Mouse (Mus musculus): Measurements from ENCODE around the gene Pycard. TPM values are rescaled to one million over a fixed set of nuclear protein-coding genes. Genes with fewer than 3 reads are reported as not detected.

Gene Pycard
- total and polyA plus RNA-seq, 3 experiments: 5.1 to 52.5 (median 8.1) TPM

- no peak for TF ChIP-seq CTCF (conservative IDR thresholded peaks at IDR 0.05 in 1 of 2, IDR thresholded peaks at IDR 0.05 in 1 of 2; ENCODE audit: low read depth in 2 of 2, low read length in 2 of 2)
Measured at GRCm38 (mm10) chr7:127967004-127967921, 26.4 kb downstream of the Pycard start, which contains the start of gene Fus (continued).

- H3K4me2 ChIP-seq (ENCODE audit: insufficient read depth, low read depth, poor library complexity, severe bottlenecking): peak overlapping the region; percentile 29
- H3K36me3 ChIP-seq (replicated peaks in 1 of 2; ENCODE audit: control insufficient read depth in 1 of 2, insufficient read depth in 1 of 2, low read length in 1 of 2): peaks cover 12 to 24% of the 10 kb centered on the region in 2 experiments
- H3K9ac ChIP-seq (ENCODE audit: insufficient read depth, low read depth): peak overlapping the region; percentile 23; the same call in 1 of the 2 replicates
- peaks cover 0 to 25% of the 10 kb centered on the region in 2 experiments; a peak in 2 of 4 replicates for H3K4me1 ChIP-seq (ENCODE audit: control insufficient read depth in 1 of 2, insufficient read depth in 2 of 2)
- peaks cover 7% of the 10 kb centered on the region for H3K27me3 ChIP-seq (replicated peaks)
- in situ Hi-C loops (cut with MboI; ENCODE audit: low pct_ligation_motif_present, low pct_unique_long_range_greater_than_20kb, low sequenced_read_pairs): no loop called here
- no peaks in the 10 kb centered on the region for H3K9me3 ChIP-seq (replicated peaks; ENCODE audit: low read length)
- H3K79me2 ChIP-seq (replicated peaks; ENCODE audit: control insufficient read depth, extremely low read depth, insufficient read depth, poor library complexity, severe bottlenecking): peaks cover 34% of the 10 kb centered on the region
- TF ChIP-seq JUN (IDR thresholded peaks at IDR 0.05; ENCODE audit: insufficient read depth, low read depth, low read length): no peak
- TF ChIP-seq ZC3H11A (IDR thresholded peaks at IDR 0.05; ENCODE audit: low read depth, low read length): no peak
- TF ChIP-seq USF1 (IDR thresholded peaks at IDR 0.05; ENCODE audit: low read depth, low read length): no peak
- no peak for DNase-seq (ENCODE audit: extremely low read depth)
- H3K27ac ChIP-seq (ENCODE audit: insufficient read depth, low read depth): no peak overlapping the region
- peak overlapping the region; percentile 41 to 72 (median 47) for H3K4me3 ChIP-seq (replicated peaks in 1 of 3; ENCODE audit: low read depth in 2 of 3, low read length in 2 of 3, poor library complexity in 1 of 3)
- dilution Hi-C loops (cut with MboI; ENCODE audit: extremely low pct_ligation_motif_present, extremely low pct_unique_long_range_greater_than_20kb, low sequenced_read_pairs): no loop called here
Measured at GRCm38 (mm10) chr7:127966371-127966918, 27.2 kb downstream of the Pycard start.

DNA sequence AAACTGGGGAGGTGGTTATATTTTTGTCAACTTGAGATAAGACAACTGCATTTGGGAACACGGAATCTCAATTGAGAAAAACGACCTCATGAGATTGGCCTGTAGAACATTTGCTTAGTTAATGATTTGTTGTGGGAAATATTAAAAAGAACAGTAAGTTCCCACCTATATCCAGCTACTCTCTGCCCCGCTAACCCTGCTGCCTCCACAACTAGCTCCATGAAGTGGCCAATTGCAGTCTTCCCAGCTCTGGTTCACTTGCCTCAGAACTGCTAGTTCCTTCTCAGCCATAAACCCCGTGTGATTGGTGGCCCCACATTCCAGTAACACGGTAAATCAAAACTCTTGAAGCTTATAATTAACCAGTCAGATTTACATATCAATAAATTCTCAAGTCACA is 34.3 kb downstream of the Pycard start:
- H3K4me2 ChIP-seq (ENCODE audit: insufficient read depth, low read depth, poor library complexity, severe bottlenecking): no peak overlapping the region
- no peak overlapping the region for H3K9ac ChIP-seq (ENCODE audit: insufficient read depth, low read depth)
- H3K79me2 ChIP-seq (replicated peaks; ENCODE audit: control insufficient read depth, extremely low read depth, insufficient read depth, poor library complexity, severe bottlenecking): no peaks in the 10 kb centered on the region
- TF ChIP-seq USF1 (IDR thresholded peaks at IDR 0.05; ENCODE audit: low read depth, low read length) (no peak), TBP (conservative IDR thresholded peaks at IDR 0.05; ENCODE audit: low read depth, low read length) (no peak), CHD2 (IDR thresholded peaks at IDR 0.05; ENCODE audit: low read length) (no peak)
- no peaks in the 10 kb centered on the region for H3K4me1 ChIP-seq (ENCODE audit: control insufficient read depth in 1 of 2, insufficient read depth in 2 of 2)
- H3K36me3 ChIP-seq (replicated peaks in 1 of 2; ENCODE audit: control insufficient read depth in 1 of 2, insufficient read depth in 1 of 2, low read length in 1 of 2): no peaks in the 10 kb centered on the region
- H3K27me3 ChIP-seq (replicated peaks): peaks cover 16% of the 10 kb centered on the region
- DNase-seq (ENCODE audit: extremely low read depth): no peak
- dilution Hi-C loops (cut with MboI; ENCODE audit: extremely low pct_ligation_motif_present, extremely low pct_unique_long_range_greater_than_20kb, low sequenced_read_pairs): no loop called here
- peaks cover 2% of the 10 kb centered on the region for H3K9me3 ChIP-seq (replicated peaks; ENCODE audit: low read length)
- in situ Hi-C loops (cut with MboI; ENCODE audit: low pct_ligation_motif_present, low pct_unique_long_range_greater_than_20kb, low sequenced_read_pairs): no loop called here
- H3K27ac ChIP-seq (ENCODE audit: insufficient read depth, low read depth): no peak overlapping the region
- H3K4me3 ChIP-seq (replicated peaks in 1 of 3; ENCODE audit: low read depth in 2 of 3, low read length in 2 of 3, poor library complexity in 1 of 3): no peak overlapping the region

GRCm38 (mm10) chr7:127952864-127953581 is 40.6 kb downstream of the Pycard start:
- Histone ChIP-seq H3K4me3 (replicated peaks in 1 of 3; ENCODE audit: low read depth in 2 of 3, low read length in 2 of 3, poor library complexity in 1 of 3) (no peak overlapping the region), H3K27me3 (replicated peaks) (peaks cover 50% of the 10 kb centered on the region), H3K36me3 (replicated peaks in 1 of 2; ENCODE audit: control insufficient read depth in 1 of 2, insufficient read depth in 1 of 2, low read length in 1 of 2) (no peaks in the 10 kb centered on the region), H3K4me1 (ENCODE audit: control insufficient read depth in 1 of 2, insufficient read depth in 2 of 2) (peaks cover 0 to 4% of the 10 kb centered on the region in 2 experiments; a peak in 1 of 4 replicates), H3K9ac (ENCODE audit: insufficient read depth, low read depth) (no peak overlapping the region), H3K4me2 (ENCODE audit: insufficient read depth, low read depth, poor library complexity, severe bottlenecking) (peak overlapping the region; percentile 61), H3K27ac (ENCODE audit: insufficient read depth, low read depth) (no peak overlapping the region), H3K9me3 (replicated peaks; ENCODE audit: low read length) (no peaks in the 10 kb centered on the region), H3K79me2 (replicated peaks; ENCODE audit: control insufficient read depth, extremely low read depth, insufficient read depth, poor library complexity, severe bottlenecking) (no peaks in the 10 kb centered on the region)
- DNase-seq (ENCODE audit: extremely low read depth): no peak
- dilution Hi-C loops (cut with MboI; ENCODE audit: extremely low pct_ligation_motif_present, extremely low pct_unique_long_range_greater_than_20kb, low sequenced_read_pairs) (no loop called here), in situ Hi-C loops (cut with MboI; ENCODE audit: low pct_ligation_motif_present, low pct_unique_long_range_greater_than_20kb, low sequenced_read_pairs) (no loop called here)
- TF ChIP-seq POLR2AphosphoS2 (IDR thresholded peaks at IDR 0.05; ENCODE audit: low read depth, low read length) (no peak), MAFK (IDR thresholded peaks at IDR 0.05; ENCODE audit: insufficient replicate concordance, low read length) (no peak), ZNF384 (IDR thresholded peaks at IDR 0.05; ENCODE audit: low read depth, low read length) (no peak), NRF1 (IDR thresholded peaks at IDR 0.05; ENCODE audit: low read depth, low read length) (no peak), USF2 (conservative IDR thresholded peaks at IDR 0.05; ENCODE audit: low read depth, low read length) (no peak), RAD21 (IDR thresholded peaks at IDR 0.05; ENCODE audit: low read depth, low read length) (no peak), MYC (IDR thresholded peaks at IDR 0.05; ENCODE audit: low read depth, low read length) (no peak), ZC3H11A (IDR thresholded peaks at IDR 0.05; ENCODE audit: low read depth, low read length) (no peak), SIN3A (IDR thresholded peaks at IDR 0.05; ENCODE audit: low read length) (no peak), SMC3 (IDR thresholded peaks at IDR 0.05; ENCODE audit: low read depth, low read length) (no peak), MAX (IDR thresholded peaks at IDR 0.05; ENCODE audit: low read length) (no peak)

All from CH12.LX (cell line).